Mouse (Mus musculus): ENCODE measurements around the gene Gng11. TPM values are rescaled to one million over a fixed set of nuclear protein-coding genes. Genes with fewer than 3 reads are reported as not detected.

Gng11 gene
- polyA plus RNA-seq, 1 experiment from 2014 or later, result 83.0 TPM

- no peak overlapping the region for H3K9ac ChIP-seq (ENCODE audit: low read length)
- no peak overlapping the region for H3K4me3 ChIP-seq (replicated peaks; ENCODE audit: low read length)
- ATAC-seq (ENCODE audit: insufficient read depth, low FRiP score), result no peak
- no peak overlapping the region for H3K4me2 ChIP-seq (ENCODE audit: low read depth, low read length)
- H3K27me3 ChIP-seq (ENCODE audit: control insufficient read depth, insufficient read depth, low read length), result no peaks in the 10 kb centered on the region
- H3K27ac ChIP-seq (ENCODE audit: low read length), result no peak overlapping the region
- no peaks in the 10 kb centered on the region for H3K4me1 ChIP-seq (ENCODE audit: control insufficient read depth, insufficient read depth, low read length)
- H3K36me3 ChIP-seq (ENCODE audit: control insufficient read depth, insufficient read depth, low read length), result no peaks in the 10 kb centered on the region
- WGBS, result 89% methylated on average over 1 of the region's 1 CpGs
- H3K9me3 ChIP-seq (replicated peaks; ENCODE audit: control insufficient read depth, low read length), result no peaks in the 10 kb centered on the region
Measured at GRCm38 (mm10) chr6:4047200-4047599, 43.5 kb downstream of the Gng11 start.

- no peak for ATAC-seq (ENCODE audit: insufficient read depth, low FRiP score)
- Histone ChIP-seq H3K4me3 (replicated peaks; ENCODE audit: low read length) (no peak overlapping the region), H3K9ac (ENCODE audit: low read length) (no peak overlapping the region), H3K4me1 (ENCODE audit: control insufficient read depth, insufficient read depth, low read length) (no peaks in the 10 kb centered on the region), H3K36me3 (ENCODE audit: control insufficient read depth, insufficient read depth, low read length) (no peaks in the 10 kb centered on the region), H3K27ac (ENCODE audit: low read length) (no peak overlapping the region), H3K9me3 (replicated peaks; ENCODE audit: control insufficient read depth, low read length) (no peaks in the 10 kb centered on the region), H3K27me3 (ENCODE audit: control insufficient read depth, insufficient read depth, low read length) (no peaks in the 10 kb centered on the region), H3K4me2 (ENCODE audit: low read depth, low read length) (no peak overlapping the region)
- WGBS, result 39% methylated on average over 1 of the region's 1 CpGs
Measured at GRCm38 (mm10) chr6:4052843-4053242, 49.1 kb downstream of the Gng11 start.

- no peak for ATAC-seq (ENCODE audit: insufficient read depth, low FRiP score)
- Histone ChIP-seq H3K4me2 (ENCODE audit: low read depth, low read length) (no peak overlapping the region), H3K27me3 (ENCODE audit: control insufficient read depth, insufficient read depth, low read length) (no peaks in the 10 kb centered on the region), H3K9ac (ENCODE audit: low read length) (no peak overlapping the region), H3K36me3 (ENCODE audit: control insufficient read depth, insufficient read depth, low read length) (no peaks in the 10 kb centered on the region), H3K9me3 (replicated peaks; ENCODE audit: control insufficient read depth, low read length) (no peaks in the 10 kb centered on the region), H3K4me3 (replicated peaks; ENCODE audit: low read length) (no peak overlapping the region), H3K4me1 (ENCODE audit: control insufficient read depth, insufficient read depth, low read length) (no peaks in the 10 kb centered on the region), H3K27ac (ENCODE audit: low read length) (no peak overlapping the region)
- WGBS, result 86% methylated on average over 4 of the region's 4 CpGs
Measured at GRCm38 (mm10) chr6:4054387-4054786, 50.7 kb downstream of the Gng11 start.

Other genes starting within 250 kb of the Gng11 start
- 0.12 and 0.34 TPM in 2 replicates for gene Calcr, start 239.2 kb upstream of the Gng11 start, polyA plus RNA-seq (2015; fragmentation: Nextera tagmentation; extraction: Ambion mirVana)
- gene Tfpi2, start 15.0 kb upstream of the Gng11 start, polyA plus RNA-seq (2015; fragmentation: Nextera tagmentation; extraction: Ambion mirVana), result 3.9 and 4.7 TPM in 2 replicates
- gene Gngt1, start 10.1 kb upstream of the Gng11 start, polyA plus RNA-seq (2015; fragmentation: Nextera tagmentation; extraction: Ambion mirVana), result 0.22 TPM in 1 of 2 replicates, not detected in the other
- 77.6 and 78.4 TPM in 2 replicates for gene Bet1, start 83.1 kb downstream of the Gng11 start, polyA plus RNA-seq (2015; fragmentation: Nextera tagmentation; extraction: Ambion mirVana)